Mouse (Mus musculus): ENCODE results near the gene Prss53. TPM values are rescaled to one million over a fixed set of nuclear protein-coding genes. Genes with fewer than 3 reads are reported as not detected.
"Not testable (repeated sequence)": the region's sequence is repeated elsewhere in the genome, so short reads cannot be mapped to it uniquely, and the experiment has no call there.

Prss53 gene
- polyA plus RNA-seq, 1 experiment from 2014 or later = 1.8 TPM

GRCm38 (mm10) chr7:127841340-127842000 is 49.3 kb downstream of the Prss53 start:
- no peaks in the 10 kb centered on the region for H3K27me3 ChIP-seq (ENCODE audit: control insufficient read depth, insufficient read depth, low read length)
- H3K9me3 ChIP-seq (replicated peaks; ENCODE audit: control insufficient read depth, low read length) = no peaks in the 10 kb centered on the region
- ATAC-seq (ENCODE audit: insufficient read depth, low FRiP score) = peak; percentile 92
- peak overlapping the region; percentile 95 for H3K27ac ChIP-seq (ENCODE audit: low read length)
- under 1% methylated on average over 45 of the region's 46 CpGs for WGBS
- H3K4me2 ChIP-seq (ENCODE audit: low read depth, low read length) = peak overlapping the region; percentile 93
- H3K36me3 ChIP-seq (ENCODE audit: control insufficient read depth, insufficient read depth, low read length) = no peaks in the 10 kb centered on the region; the same call in 1 of the 2 replicates
- peak overlapping the region; percentile 89 for H3K9ac ChIP-seq (ENCODE audit: low read length)
- peak overlapping the region; percentile 93 for H3K4me3 ChIP-seq (replicated peaks; ENCODE audit: low read length)
- 0 out of 2 replicates have a peak, but pooled peaks cover 3% of the 10 kb centered on the region for H3K4me1 ChIP-seq (ENCODE audit: control insufficient read depth, insufficient read depth, low read length)

GRCm38 (mm10) chr7:127840886-127841285 is 49.9 kb downstream of the Prss53 start:
- ATAC-seq (ENCODE audit: insufficient read depth, low FRiP score) = peak; percentile 6; the same call in 1 of the 2 replicates
- Histone ChIP-seq H3K9me3 (replicated peaks; ENCODE audit: control insufficient read depth, low read length) (no peaks in the 10 kb centered on the region), H3K27ac (ENCODE audit: low read length) (peak overlapping the region; percentile 95), H3K36me3 (ENCODE audit: control insufficient read depth, insufficient read depth, low read length) (no peaks in the 10 kb centered on the region; the same call in 1 of the 2 replicates), H3K9ac (ENCODE audit: low read length) (peak overlapping the region; percentile 89), H3K4me2 (ENCODE audit: low read depth, low read length) (peak overlapping the region; percentile 93), H3K4me1 (ENCODE audit: control insufficient read depth, insufficient read depth, low read length) (0 out of 2 replicates have a peak, but pooled peaks cover 3% of the 10 kb centered on the region), H3K4me3 (replicated peaks; ENCODE audit: low read length) (peak overlapping the region; percentile 93), H3K27me3 (ENCODE audit: control insufficient read depth, insufficient read depth, low read length) (no peaks in the 10 kb centered on the region)
- WGBS = 2% methylated on average over 15 of the region's 15 CpGs

- not testable (repeated sequence) for H3K4me2 ChIP-seq (ENCODE audit: low read depth, low read length); ATAC-seq (ENCODE audit: insufficient read depth, low FRiP score); H3K36me3 ChIP-seq (ENCODE audit: control insufficient read depth, insufficient read depth, low read length); H3K9me3 ChIP-seq (replicated peaks; ENCODE audit: control insufficient read depth, low read length); H3K27ac ChIP-seq (ENCODE audit: low read length); H3K27me3 ChIP-seq (ENCODE audit: control insufficient read depth, insufficient read depth, low read length); H3K4me1 ChIP-seq (ENCODE audit: control insufficient read depth, insufficient read depth, low read length); H3K4me3 ChIP-seq (replicated peaks; ENCODE audit: low read length); H3K9ac ChIP-seq (ENCODE audit: low read length)
- WGBS = 79% methylated on average over 2 of the region's 2 CpGs
Measured at GRCm38 (mm10) chr7:127840031-127840430, 50.7 kb downstream of the Prss53 start.

- H3K36me3 ChIP-seq (ENCODE audit: control insufficient read depth, insufficient read depth, low read length); H3K27me3 ChIP-seq (ENCODE audit: control insufficient read depth, insufficient read depth, low read length); H3K27ac ChIP-seq (ENCODE audit: low read length); H3K4me2 ChIP-seq (ENCODE audit: low read depth, low read length); H3K4me1 ChIP-seq (ENCODE audit: control insufficient read depth, insufficient read depth, low read length); ATAC-seq (ENCODE audit: insufficient read depth, low FRiP score); H3K9me3 ChIP-seq (replicated peaks; ENCODE audit: control insufficient read depth, low read length); H3K9ac ChIP-seq (ENCODE audit: low read length); H3K4me3 ChIP-seq (replicated peaks; ENCODE audit: low read length): not testable (repeated sequence)
- 73% methylated on average over 4 of the region's 4 CpGs for WGBS
Measured at GRCm38 (mm10) chr7:127837878-127838277, 52.9 kb downstream of the Prss53 start.

- no peak overlapping the region for H3K4me3 ChIP-seq (replicated peaks; ENCODE audit: low read length)
- H3K9ac ChIP-seq (ENCODE audit: low read length) = no peak overlapping the region
- no peaks in the 10 kb centered on the region for H3K9me3 ChIP-seq (replicated peaks; ENCODE audit: control insufficient read depth, low read length)
- ATAC-seq (ENCODE audit: insufficient read depth, low FRiP score) = no peak
- H3K4me1 ChIP-seq (ENCODE audit: control insufficient read depth, insufficient read depth, low read length) = 0 out of 2 replicates have a peak, but pooled peaks cover under 1% of the 10 kb centered on the region
- no peak overlapping the region for H3K4me2 ChIP-seq (ENCODE audit: low read depth, low read length)
- H3K27ac ChIP-seq (ENCODE audit: low read length) = no peak overlapping the region
- no peaks in the 10 kb centered on the region for H3K36me3 ChIP-seq (ENCODE audit: control insufficient read depth, insufficient read depth, low read length)
- WGBS = 83% methylated on average over 5 of the region's 5 CpGs
- no peaks in the 10 kb centered on the region for H3K27me3 ChIP-seq (ENCODE audit: control insufficient read depth, insufficient read depth, low read length)
Measured at GRCm38 (mm10) chr7:127837473-127837872, 53.3 kb downstream of the Prss53 start.

Other genes starting within 250 kb of the Prss53 start
- 26.2 and 33.1 TPM in 2 replicates for gene Bcl7c, start 182.0 kb downstream of the Prss53 start, polyA plus RNA-seq (2015; fragmentation: Nextera tagmentation; extraction: Ambion mirVana)
- gene Ctf1, start 178.2 kb downstream of the Prss53 start, polyA plus RNA-seq (2015; fragmentation: Nextera tagmentation; extraction: Ambion mirVana) = 8.1 and 10.3 TPM in 2 replicates
- gene Ctf2, start 158.8 kb downstream of the Prss53 start, polyA plus RNA-seq (2015; fragmentation: Nextera tagmentation; extraction: Ambion mirVana) = 0.21 and 0.22 TPM in 2 replicates
- gene Fbxl19, start 146.4 kb downstream of the Prss53 start, polyA plus RNA-seq (2015; fragmentation: Nextera tagmentation; extraction: Ambion mirVana) = 2.8 and 3.2 TPM in 2 replicates
- gene Orai3, start 121.2 kb downstream of the Prss53 start, polyA plus RNA-seq (2015; fragmentation: Nextera tagmentation; extraction: Ambion mirVana) = 26.7 and 29.0 TPM in 2 replicates
- gene Setd1a, start 114.3 kb downstream of the Prss53 start, polyA plus RNA-seq (2015; fragmentation: Nextera tagmentation; extraction: Ambion mirVana) = 10.5 and 16.4 TPM in 2 replicates
- not detected in 2 replicates for gene Gm49388, start 105.4 kb downstream of the Prss53 start, polyA plus RNA-seq (2015; fragmentation: Nextera tagmentation; extraction: Ambion mirVana)
- gene Hsd3b7, start 90.4 kb downstream of the Prss53 start, polyA plus RNA-seq (2015; fragmentation: Nextera tagmentation; extraction: Ambion mirVana) = 35.2 and 36.1 TPM in 2 replicates
- 43.1 and 48.6 TPM in 2 replicates for gene Stx4a, start 66.7 kb downstream of the Prss53 start, polyA plus RNA-seq (2015; fragmentation: Nextera tagmentation; extraction: Ambion mirVana)
- gene Stx1b, start 66.4 kb downstream of the Prss53 start, polyA plus RNA-seq (2015; fragmentation: Nextera tagmentation; extraction: Ambion mirVana) = 2.9 and 3.6 TPM in 2 replicates
- gene Zfp646, start 14.7 kb downstream of the Prss53 start, polyA plus RNA-seq (2015; fragmentation: Nextera tagmentation; extraction: Ambion mirVana) = 9.9 and 11.2 TPM in 2 replicates
- gene Zfp668, start 14.1 kb downstream of the Prss53 start, polyA plus RNA-seq (2015; fragmentation: Nextera tagmentation; extraction: Ambion mirVana) = 11.5 and 11.9 TPM in 2 replicates
- gene Gm21974, start 4.5 kb upstream of the Prss53 start, polyA plus RNA-seq (2015; fragmentation: Nextera tagmentation; extraction: Ambion mirVana) = not detected in 2 replicates
- gene Vkorc1, start 4.6 kb upstream of the Prss53 start, polyA plus RNA-seq (2015; fragmentation: Nextera tagmentation; extraction: Ambion mirVana) = 179 and 184 TPM in 2 replicates
- gene Bckdk, start 13.1 kb upstream of the Prss53 start, polyA plus RNA-seq (2015; fragmentation: Nextera tagmentation; extraction: Ambion mirVana) = 134 and 148 TPM in 2 replicates
- 27.6 and 29.2 TPM in 2 replicates for gene Kat8, start 21.5 kb upstream of the Prss53 start, polyA plus RNA-seq (2015; fragmentation: Nextera tagmentation; extraction: Ambion mirVana)
- 63.8 and 78.8 TPM in 2 replicates for gene Prss8, start 39.1 kb upstream of the Prss53 start, polyA plus RNA-seq (2015; fragmentation: Nextera tagmentation; extraction: Ambion mirVana)
- 10.7 and 11.7 TPM in 2 replicates for gene Prss36, start 55.8 kb upstream of the Prss53 start, polyA plus RNA-seq (2015; fragmentation: Nextera tagmentation; extraction: Ambion mirVana)
- 204 and 234 TPM in 2 replicates for gene Fus, start 76.5 kb upstream of the Prss53 start, polyA plus RNA-seq (2015; fragmentation: Nextera tagmentation; extraction: Ambion mirVana)
- gene Pycard, start 102.9 kb upstream of the Prss53 start, polyA plus RNA-seq (2015; fragmentation: Nextera tagmentation; extraction: Ambion mirVana) = 179 and 188 TPM in 2 replicates
- gene Trim72, start 113.0 kb upstream of the Prss53 start, polyA plus RNA-seq (2015; fragmentation: Nextera tagmentation; extraction: Ambion mirVana) = 0.39 and 1.9 TPM in 2 replicates
- gene Itgam, start 171.7 kb upstream of the Prss53 start, polyA plus RNA-seq (2015; fragmentation: Nextera tagmentation; extraction: Ambion mirVana) = 4.1 and 4.3 TPM in 2 replicates
- gene Gm49368, start 171.7 kb upstream of the Prss53 start, polyA plus RNA-seq (2015; fragmentation: Nextera tagmentation; extraction: Ambion mirVana) = 0.04 TPM in 1 of 2 replicates, not detected in the other
- 0.27 and 0.72 TPM in 2 replicates for gene Itgax, start 238.6 kb upstream of the Prss53 start, polyA plus RNA-seq (2015; fragmentation: Nextera tagmentation; extraction: Ambion mirVana)

Measured in stomach, embryonic 16.5 days (tissue).